Mouse (Mus musculus): ENCODE results near the gene Anxa9. TPM values are rescaled to one million over a fixed set of nuclear protein-coding genes. Genes with fewer than 3 reads are reported as not detected.

Anxa9 gene
- polyA plus RNA-seq, 1 experiment: 7.6 TPM

DNA sequence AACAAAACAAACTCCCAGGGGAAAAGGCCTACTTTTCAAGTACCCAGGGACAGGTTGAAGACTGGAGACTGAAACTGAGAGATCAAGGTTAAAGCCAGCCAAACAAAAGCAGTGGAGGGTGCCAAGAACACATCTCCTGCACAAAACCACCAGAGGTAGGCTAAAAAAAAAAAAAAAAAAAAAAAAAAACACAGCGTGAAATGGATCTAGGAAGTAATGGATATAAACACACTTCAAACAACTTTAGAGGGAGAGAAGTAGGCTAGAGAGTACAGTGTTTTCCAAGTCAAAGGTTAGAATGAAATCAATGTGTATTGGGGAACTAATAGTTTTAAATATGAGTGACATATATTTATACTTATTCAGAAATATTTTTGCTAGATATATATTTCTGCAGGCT, 24.6 kb upstream of the Anxa9 start:
- Histone ChIP-seq H3K27ac (ENCODE audit: control insufficient read depth, insufficient read depth, low read depth, low read length) (no peak overlapping the region), H3K27me3 (ENCODE audit: control insufficient read depth, insufficient read depth, low read length) (no peaks in the 10 kb centered on the region), H3K4me3 (ENCODE audit: control insufficient read depth, low read depth, low read length) (no peak overlapping the region), H3K4me1 (ENCODE audit: control insufficient read depth, insufficient read depth, low read length) (no peaks in the 10 kb centered on the region), H3K36me3 (ENCODE audit: control insufficient read depth, insufficient read depth, low read length) (no peaks in the 10 kb centered on the region; the same call in 1 of the 2 replicates)
- TF ChIP-seq POLR2A (IDR thresholded peaks at IDR 0.05; ENCODE audit: control insufficient read depth, low read depth, low read length) (no peak), CTCF (IDR thresholded peaks at IDR 0.05; ENCODE audit: control insufficient read depth, insufficient read depth, insufficient replicate concordance, low read depth, low read length) (no peak)

DNA sequence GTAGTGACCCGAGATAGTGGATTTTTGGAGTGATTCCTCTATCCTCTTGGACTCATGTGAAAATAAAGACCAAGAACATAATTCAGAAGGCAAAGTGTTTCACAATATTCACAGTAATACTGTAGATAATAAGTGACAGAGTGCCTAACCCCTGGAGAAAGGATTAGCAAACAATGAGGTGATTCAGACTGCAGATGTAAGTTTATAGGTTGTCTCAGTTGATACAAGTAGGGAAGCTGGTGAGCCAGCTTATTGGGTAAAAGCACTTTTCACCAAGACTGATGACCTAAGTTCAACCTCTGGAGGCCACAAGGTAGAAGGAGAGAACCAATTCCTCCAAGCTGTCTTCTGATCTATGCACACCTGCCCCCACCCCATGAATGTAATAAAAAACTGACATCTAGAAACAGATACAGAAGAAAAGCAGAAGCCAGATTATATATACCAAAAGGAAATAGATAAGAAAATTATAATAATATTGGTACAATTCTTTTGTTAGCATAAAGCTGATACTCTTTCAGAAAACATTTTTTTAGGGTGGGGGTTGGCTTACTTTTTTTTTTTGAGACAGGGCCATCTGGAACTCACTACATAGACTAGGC, 21.9 kb upstream of the Anxa9 start:
- Histone ChIP-seq H3K4me3 (ENCODE audit: control insufficient read depth, low read depth, low read length) (no peak overlapping the region), H3K36me3 (ENCODE audit: control insufficient read depth, insufficient read depth, low read length) (peaks cover 4% of the 10 kb centered on the region), H3K4me1 (ENCODE audit: control insufficient read depth, insufficient read depth, low read length) (no peaks in the 10 kb centered on the region), H3K27ac (ENCODE audit: control insufficient read depth, insufficient read depth, low read depth, low read length) (no peak overlapping the region), H3K27me3 (ENCODE audit: control insufficient read depth, insufficient read depth, low read length) (no peaks in the 10 kb centered on the region)
- TF ChIP-seq POLR2A (IDR thresholded peaks at IDR 0.05; ENCODE audit: control insufficient read depth, low read depth, low read length) (no peak), CTCF (IDR thresholded peaks at IDR 0.05; ENCODE audit: control insufficient read depth, insufficient read depth, insufficient replicate concordance, low read depth, low read length) (no peak)

DNA sequence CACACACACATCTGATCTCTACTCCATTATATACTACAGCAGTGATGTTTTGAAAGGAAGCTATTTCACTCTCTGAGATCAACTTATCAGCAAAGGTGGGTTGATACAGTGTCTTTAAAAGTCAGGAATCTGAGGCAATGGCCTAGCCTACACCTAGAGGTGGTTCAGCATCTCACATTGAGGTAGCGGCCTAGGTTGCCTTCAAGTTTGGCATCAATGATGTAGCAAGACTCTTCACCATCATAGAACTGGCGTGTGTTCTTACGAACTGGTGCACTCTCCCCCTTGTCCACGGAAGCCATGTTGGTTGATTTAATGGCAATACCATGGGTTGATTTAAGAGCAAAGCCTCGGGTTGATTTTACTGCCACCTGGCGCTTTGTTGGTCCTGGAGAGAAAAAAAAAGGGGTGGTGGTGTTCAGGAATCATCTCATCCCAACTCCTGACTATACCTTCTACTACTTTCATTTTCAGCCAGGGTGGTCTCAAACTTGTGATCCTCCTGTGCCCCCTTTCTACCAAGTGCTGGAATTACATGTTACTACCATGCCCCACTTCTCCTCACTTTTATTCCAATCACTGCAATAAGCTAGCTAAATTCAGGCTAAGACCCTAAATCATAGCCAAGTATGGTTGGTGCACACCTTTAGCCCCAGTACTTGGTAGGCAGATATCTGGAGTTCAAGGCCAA, 17.6 kb upstream of the Anxa9 start:
- no peak overlapping the region for H3K27ac ChIP-seq (ENCODE audit: control insufficient read depth, insufficient read depth, low read depth, low read length)
- TF ChIP-seq CTCF (IDR thresholded peaks at IDR 0.05; ENCODE audit: control insufficient read depth, insufficient read depth, insufficient replicate concordance, low read depth, low read length) (no peak), POLR2A (IDR thresholded peaks at IDR 0.05; ENCODE audit: control insufficient read depth, low read depth, low read length) (no peak)
- H3K4me3 ChIP-seq (ENCODE audit: control insufficient read depth, low read depth, low read length): no peak overlapping the region
- no peaks in the 10 kb centered on the region for H3K4me1 ChIP-seq (ENCODE audit: control insufficient read depth, insufficient read depth, low read length)
- peaks cover 4% of the 10 kb centered on the region for H3K36me3 ChIP-seq (ENCODE audit: control insufficient read depth, insufficient read depth, low read length)
- no peaks in the 10 kb centered on the region for H3K27me3 ChIP-seq (ENCODE audit: control insufficient read depth, insufficient read depth, low read length)

DNA sequence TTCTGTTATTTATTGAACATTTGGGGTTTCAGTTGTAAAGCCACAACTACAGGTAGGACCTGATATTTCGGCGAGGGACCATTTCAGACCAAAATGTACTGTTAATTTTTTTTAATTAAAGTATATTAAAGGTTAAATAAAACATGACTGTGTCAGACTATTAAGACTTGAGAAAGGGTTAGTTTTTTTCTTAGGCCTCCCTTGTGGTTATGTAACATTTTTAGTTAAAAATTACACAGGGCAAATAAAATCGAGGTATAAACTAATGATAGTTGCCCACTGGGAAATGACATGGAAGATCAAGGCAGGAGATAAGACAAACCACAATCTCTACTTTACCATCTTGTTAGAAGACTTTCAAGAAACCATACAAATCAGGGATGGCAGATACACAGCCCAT, 16.5 kb upstream of the Anxa9 start:
- Histone ChIP-seq H3K27me3 (ENCODE audit: control insufficient read depth, insufficient read depth, low read length) (no peaks in the 10 kb centered on the region), H3K36me3 (ENCODE audit: control insufficient read depth, insufficient read depth, low read length) (peaks cover 4% of the 10 kb centered on the region), H3K4me3 (ENCODE audit: control insufficient read depth, low read depth, low read length) (no peak overlapping the region), H3K27ac (ENCODE audit: control insufficient read depth, insufficient read depth, low read depth, low read length) (no peak overlapping the region), H3K4me1 (ENCODE audit: control insufficient read depth, insufficient read depth, low read length) (no peaks in the 10 kb centered on the region; the same call in 1 of the 2 replicates)
- TF ChIP-seq POLR2A (IDR thresholded peaks at IDR 0.05; ENCODE audit: control insufficient read depth, low read depth, low read length) (no peak), CTCF (IDR thresholded peaks at IDR 0.05; ENCODE audit: control insufficient read depth, insufficient read depth, insufficient replicate concordance, low read depth, low read length) (no peak)

DNA sequence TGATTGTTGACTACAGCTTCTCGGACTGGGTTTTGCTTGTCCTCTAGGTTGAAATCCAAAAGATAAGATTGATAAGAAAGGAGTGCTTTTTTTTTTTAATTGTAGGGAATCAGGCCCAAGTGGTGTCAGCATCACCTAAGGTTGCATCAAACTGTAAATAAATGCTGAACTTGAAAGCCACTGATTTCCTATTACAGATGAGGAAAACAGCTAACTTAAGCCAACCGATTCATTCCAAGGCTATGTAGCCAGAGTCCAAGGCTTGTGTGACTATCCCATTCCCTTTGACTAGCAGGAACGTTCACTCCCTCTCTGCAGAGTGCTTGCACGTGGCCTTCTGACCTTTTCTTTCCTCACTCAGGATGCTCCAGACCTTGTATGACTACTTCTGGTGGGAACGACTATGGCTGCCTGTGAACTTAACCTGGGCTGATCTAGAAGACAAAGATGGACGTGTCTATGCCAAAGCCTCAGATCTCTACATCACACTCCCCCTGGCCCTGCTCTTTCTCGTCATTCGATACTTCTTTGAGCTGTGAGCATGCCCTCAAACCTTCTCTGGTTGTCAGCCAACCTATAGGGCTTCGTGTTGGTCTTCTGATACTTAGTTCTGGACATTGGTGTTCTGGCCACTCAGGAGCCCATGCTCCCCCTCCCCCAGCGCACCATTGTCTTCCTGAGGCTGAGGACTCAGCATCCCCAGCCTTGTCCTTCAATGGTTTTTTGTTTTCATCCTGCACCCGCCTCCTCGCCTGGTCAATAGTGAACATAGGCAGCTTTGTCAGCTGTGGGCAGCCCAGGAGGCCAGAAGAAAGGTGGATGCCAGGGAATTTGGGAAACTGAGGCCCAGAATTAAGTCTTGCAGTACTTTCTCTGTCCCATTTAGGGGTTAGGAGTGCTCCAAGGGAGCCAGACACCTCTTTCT, 13.0 kb upstream of the Anxa9 start:
- TF ChIP-seq CTCF (IDR thresholded peaks at IDR 0.05; ENCODE audit: control insufficient read depth, insufficient read depth, insufficient replicate concordance, low read depth, low read length): no peak
- TF ChIP-seq POLR2A (IDR thresholded peaks at IDR 0.05; ENCODE audit: control insufficient read depth, low read depth, low read length): no peak
- no peak overlapping the region for H3K4me3 ChIP-seq (ENCODE audit: control insufficient read depth, low read depth, low read length)
- no peaks in the 10 kb centered on the region for H3K27me3 ChIP-seq (ENCODE audit: control insufficient read depth, insufficient read depth, low read length)
- H3K36me3 ChIP-seq (ENCODE audit: control insufficient read depth, insufficient read depth, low read length): peaks cover 2% of the 10 kb centered on the region
- H3K27ac ChIP-seq (ENCODE audit: control insufficient read depth, insufficient read depth, low read depth, low read length): no peak overlapping the region
- peaks cover 9% of the 10 kb centered on the region for H3K4me1 ChIP-seq (ENCODE audit: control insufficient read depth, insufficient read depth, low read length)

DNA sequence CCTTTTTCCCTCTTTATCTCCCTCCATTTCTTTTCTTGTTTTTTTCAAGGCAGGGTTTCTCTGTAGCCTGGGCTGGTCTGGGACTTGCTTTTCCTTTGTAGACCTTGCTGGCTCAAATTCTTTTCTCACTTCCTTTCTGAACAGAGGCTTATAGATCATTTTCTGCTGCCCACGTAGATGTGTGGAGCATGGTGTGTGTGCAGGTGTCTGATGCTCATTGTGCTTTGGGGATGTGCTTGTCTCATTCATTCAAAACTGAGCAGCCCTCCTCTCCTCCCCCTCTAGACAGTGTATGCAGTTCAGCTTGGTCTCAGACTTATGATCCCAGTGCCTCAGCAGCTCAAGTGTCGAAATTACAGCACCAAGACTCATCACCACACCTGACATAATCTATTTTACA, 12.1 kb upstream of the Anxa9 start:
- no peaks in the 10 kb centered on the region for H3K27me3 ChIP-seq (ENCODE audit: control insufficient read depth, insufficient read depth, low read length)
- TF ChIP-seq CTCF (IDR thresholded peaks at IDR 0.05; ENCODE audit: control insufficient read depth, insufficient read depth, insufficient replicate concordance, low read depth, low read length) (no peak), POLR2A (IDR thresholded peaks at IDR 0.05; ENCODE audit: control insufficient read depth, low read depth, low read length) (no peak)
- H3K4me3 ChIP-seq (ENCODE audit: control insufficient read depth, low read depth, low read length): no peak overlapping the region
- H3K36me3 ChIP-seq (ENCODE audit: control insufficient read depth, insufficient read depth, low read length): peaks cover 1% of the 10 kb centered on the region
- peaks cover 12% of the 10 kb centered on the region for H3K4me1 ChIP-seq (ENCODE audit: control insufficient read depth, insufficient read depth, low read length)
- H3K27ac ChIP-seq (ENCODE audit: control insufficient read depth, insufficient read depth, low read depth, low read length): no peak overlapping the region

DNA sequence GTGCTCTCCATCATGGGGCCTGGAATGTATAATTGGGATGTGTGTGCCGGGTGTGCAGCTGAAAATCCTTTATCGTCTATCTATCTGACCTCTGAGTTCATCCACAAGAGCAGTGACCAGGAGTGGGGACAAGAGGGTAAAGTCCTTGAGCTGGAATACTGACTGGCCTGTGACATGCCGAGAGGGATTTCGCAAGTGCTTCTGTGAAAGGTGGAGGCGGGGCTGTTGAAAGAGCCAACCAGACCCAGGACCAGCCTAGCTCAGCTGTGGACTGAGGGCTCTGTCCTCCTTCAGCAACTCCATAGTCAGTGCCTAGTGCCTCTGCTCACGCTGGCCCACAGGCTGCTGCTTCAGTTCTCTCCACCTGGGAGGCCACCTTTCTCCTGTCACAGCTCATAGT, 11.6 kb upstream of the Anxa9 start:
- no peak overlapping the region for H3K4me3 ChIP-seq (ENCODE audit: control insufficient read depth, low read depth, low read length)
- no peaks in the 10 kb centered on the region; the same call in 1 of the 2 replicates for H3K36me3 ChIP-seq (ENCODE audit: control insufficient read depth, insufficient read depth, low read length)
- H3K27me3 ChIP-seq (ENCODE audit: control insufficient read depth, insufficient read depth, low read length): no peaks in the 10 kb centered on the region
- peaks cover 12% of the 10 kb centered on the region for H3K4me1 ChIP-seq (ENCODE audit: control insufficient read depth, insufficient read depth, low read length)
- H3K27ac ChIP-seq (ENCODE audit: control insufficient read depth, insufficient read depth, low read depth, low read length): no peak overlapping the region
- no peak for TF ChIP-seq CTCF (IDR thresholded peaks at IDR 0.05; ENCODE audit: control insufficient read depth, insufficient read depth, insufficient replicate concordance, low read depth, low read length)
- no peak for TF ChIP-seq POLR2A (IDR thresholded peaks at IDR 0.05; ENCODE audit: control insufficient read depth, low read depth, low read length)

Measured in testis, adult 2 months (tissue).